Mouse (Mus musculus): ENCODE data around the gene Clcnka.

The Clcnka gene

GRCm38 (mm10) chr4:141421423-141421822 is 22.9 kb upstream of the Clcnka start:
- no peak for DNase-seq (ENCODE audit: low read depth, low spot score)

- DNase-seq (ENCODE audit: low read depth, low spot score), result no peak
Measured at GRCm38 (mm10) chr4:141420886-141421285, 22.4 kb upstream of the Clcnka start.

GRCm38 (mm10) chr4:141420192-141420829 is 21.8 kb upstream of the Clcnka start, which contains the start of gene Hspb7:
Gene Hspb7 (plus strand): TSS chr4:141420779.
- no peak for DNase-seq (ENCODE audit: low read depth, low spot score)

- no peak for DNase-seq (ENCODE audit: low read depth, low spot score)
Measured at GRCm38 (mm10) chr4:141419398-141420191, 21.1 kb upstream of the Clcnka start.

- DNase-seq (ENCODE audit: low read depth, low spot score), result no peak
Measured at GRCm38 (mm10) chr4:141415924-141416323, 17.4 kb upstream of the Clcnka start, which contains the start of gene Clcnkb. Gene Clcnkb (minus strand): TSS chr4:141416014.

- DNase-seq (ENCODE audit: low read depth, low spot score), result no peak
Measured at GRCm38 (mm10) chr4:141411430-141411992, 13.0 kb upstream of the Clcnka start.

- no peak for DNase-seq (ENCODE audit: low read depth, low spot score)
Measured at GRCm38 (mm10) chr4:141408577-141408976, 10.1 kb upstream of the Clcnka start.

- DNase-seq (ENCODE audit: low read depth, low spot score), result no peak
Measured at GRCm38 (mm10) chr4:141406516-141407299, 8.2 kb upstream of the Clcnka start.

GRCm38 (mm10) chr4:141405314-141405622 is 6.7 kb upstream of the Clcnka start:
- no peak for DNase-seq (ENCODE audit: low read depth, low spot score)

- peak; percentile 54 for DNase-seq (ENCODE audit: low read depth, low spot score)
Measured at GRCm38 (mm10) chr4:141404518-141405313, 6.2 kb upstream of the Clcnka start.

GRCm38 (mm10) chr4:141400171-141400570 is 1.6 kb upstream of the Clcnka start:
- DNase-seq (ENCODE audit: low read depth, low spot score), result no peak

- no peak for DNase-seq (ENCODE audit: low read depth, low spot score)
Measured at GRCm38 (mm10) chr4:141397861-141398260, 663 bp downstream of the Clcnka start.

GRCm38 (mm10) chr4:141394751-141395150 is 3.8 kb downstream of the Clcnka start:
- no peak for DNase-seq (ENCODE audit: low read depth, low spot score)

- DNase-seq (ENCODE audit: low read depth, low spot score), result no peak
Measured at GRCm38 (mm10) chr4:141391293-141391692, 7.2 kb downstream of the Clcnka start.

GRCm38 (mm10) chr4:141389366-141390150 is 9.0 kb downstream of the Clcnka start:
- no peak for DNase-seq (ENCODE audit: low read depth, low spot score)

- DNase-seq (ENCODE audit: low read depth, low spot score), result no peak
Measured at GRCm38 (mm10) chr4:141387933-141388332, 10.6 kb downstream of the Clcnka start.

- DNase-seq (ENCODE audit: low read depth, low spot score), result no peak
Measured at GRCm38 (mm10) chr4:141387093-141387784, 11.3 kb downstream of the Clcnka start.

GRCm38 (mm10) chr4:141386150-141386549 is 12.4 kb downstream of the Clcnka start:
- DNase-seq (ENCODE audit: low read depth, low spot score), result no peak

GRCm38 (mm10) chr4:141385275-141385674 is 13.2 kb downstream of the Clcnka start:
- DNase-seq (ENCODE audit: low read depth, low spot score), result no peak

- no peak for DNase-seq (ENCODE audit: low read depth, low spot score)
Measured at GRCm38 (mm10) chr4:141382406-141382805, 16.1 kb downstream of the Clcnka start.
